Mouse (Mus musculus): ENCODE data around the gene Ptprc.

DNA sequence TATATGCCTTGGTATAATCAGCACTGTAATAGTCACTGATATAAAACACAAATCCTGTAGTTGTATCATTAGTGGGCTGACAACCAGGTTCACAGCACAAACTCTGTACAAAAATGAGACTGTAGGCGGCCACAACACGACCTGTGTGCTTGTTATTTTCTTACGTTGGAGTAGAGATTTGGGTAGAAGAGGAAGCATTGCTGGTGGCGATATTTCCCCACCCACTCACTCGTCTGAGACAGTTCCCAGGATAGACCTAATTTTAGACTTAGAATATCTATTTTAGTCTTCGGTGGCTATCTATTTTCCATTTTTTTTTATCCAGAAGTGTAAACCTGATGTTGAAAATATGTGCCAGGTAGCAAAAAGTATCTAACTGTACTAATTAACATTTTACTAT is 41.2 kb downstream of the Ptprc start:
- TF ChIP-seq ZNF384 (IDR thresholded peaks at IDR 0.05; ENCODE audit: low read depth, low read length), result no peak
- no peak for TF ChIP-seq CHD2 (IDR thresholded peaks at IDR 0.05; ENCODE audit: low read depth, low read length)
